Mouse (Mus musculus) megakaryocyte, adult 5-6 weeks (primary cell): ENCODE measurements around the gene Rprd1b. TPM values are rescaled to one million over a fixed set of nuclear protein-coding genes. Genes with fewer than 3 reads are reported as not detected.

Experiments
- ATAC-seq: 2 replicates; pipeline ENCODE4 v1.8.0; 2016; ENCODE audit warnings: mild to moderate bottlenecking, inconsistent platforms; ENCODE audit not compliant: poor library complexity, severe bottlenecking
- total RNA-seq, 2 experiments: library from RNA; stranded (forward) in 1 of 2; stranded (reverse) in 1 of 2; fragments of 153-499, 151-499 nt in 1 of 2; fragments of 221-1000, 200-1000 nt in 1 of 2; gene quantifications; 2 replicates each; pipeline versions ENCODE4 v1.2.3 to v1.2.4; 2015 to 2017

The Rprd1b gene
- total RNA-seq, 2 experiments from 2014 or later: 21.7 to 26.9 TPM

DNA sequence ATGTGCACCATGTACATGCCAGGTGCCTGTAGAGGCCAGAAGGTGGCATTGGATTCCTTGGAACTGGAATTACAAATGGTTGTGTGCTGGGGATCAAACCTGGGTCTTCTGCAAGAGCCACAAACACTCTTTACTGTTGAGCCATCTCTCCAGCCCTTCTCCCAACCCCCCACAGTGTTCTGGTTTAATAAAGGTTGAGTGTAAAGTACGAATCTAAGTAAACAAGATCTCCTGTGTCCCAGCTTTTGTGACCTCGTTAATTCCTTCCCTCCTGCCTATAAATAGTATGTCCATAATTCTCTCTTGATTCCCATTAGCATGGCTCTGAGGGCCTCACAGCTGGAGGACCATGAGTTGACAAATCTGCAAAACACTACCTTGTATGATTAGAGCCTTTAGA lies 49.7 kb downstream of the Rprd1b start:
- no peak for ATAC-seq

GRCm38 (mm10) chr2:158078971-158079370 lies 50.7 kb downstream of the Rprd1b start:
- ATAC-seq: no peak

- ATAC-seq: peak; percentile 83
Measured at GRCm38 (mm10) chr2:158079843-158080395, 51.6 kb downstream of the Rprd1b start.

GRCm38 (mm10) chr2:158080622-158081241 lies 52.4 kb downstream of the Rprd1b start:
- no peak for ATAC-seq

GRCm38 (mm10) chr2:158084486-158084885 lies 56.2 kb downstream of the Rprd1b start:
- no peak for ATAC-seq

DNA sequence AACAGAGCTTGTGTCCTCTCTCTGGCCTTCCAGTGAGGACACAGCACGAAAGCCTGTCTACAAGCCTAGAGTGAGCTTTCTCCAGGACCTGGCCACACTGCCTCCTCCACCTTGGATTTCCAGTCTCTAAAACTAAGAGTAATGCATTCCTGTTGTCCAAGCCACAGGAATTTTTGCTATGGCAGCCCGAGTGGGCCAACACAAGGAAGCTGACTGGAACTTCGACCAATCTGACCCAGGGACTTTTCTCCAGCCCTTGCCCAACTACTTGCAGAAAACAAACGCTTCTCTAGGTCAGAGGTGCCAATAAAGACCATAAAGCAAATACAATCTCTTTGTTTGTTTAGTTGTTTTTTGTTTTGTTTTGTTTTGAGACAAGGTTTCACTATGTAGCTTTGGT lies 61.8 kb downstream of the Rprd1b start:
- no peak for ATAC-seq

DNA sequence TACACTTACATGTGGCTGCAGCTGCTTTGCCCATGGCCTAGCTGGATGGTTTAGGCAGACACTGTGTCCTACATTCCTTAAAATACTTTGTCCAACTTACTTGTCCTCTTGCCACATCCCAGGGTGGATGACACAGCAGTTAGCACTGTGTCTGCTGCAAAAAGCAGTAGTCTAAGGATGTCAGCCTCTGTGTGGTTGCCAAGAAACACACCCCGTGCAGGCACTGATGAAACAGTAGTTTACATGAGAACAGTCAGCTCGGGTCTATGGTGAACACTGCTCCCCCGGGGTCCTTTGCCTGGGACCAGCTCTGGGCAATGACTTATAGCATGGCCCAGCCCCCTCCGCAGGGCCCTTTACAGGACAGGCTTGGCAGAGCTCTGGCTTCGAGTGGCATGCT lies 65.0 kb downstream of the Rprd1b start:
- peak; percentile 84 for ATAC-seq

- ATAC-seq: no peak
Measured at GRCm38 (mm10) chr2:158094300-158094699, 66.0 kb downstream of the Rprd1b start.

DNA sequence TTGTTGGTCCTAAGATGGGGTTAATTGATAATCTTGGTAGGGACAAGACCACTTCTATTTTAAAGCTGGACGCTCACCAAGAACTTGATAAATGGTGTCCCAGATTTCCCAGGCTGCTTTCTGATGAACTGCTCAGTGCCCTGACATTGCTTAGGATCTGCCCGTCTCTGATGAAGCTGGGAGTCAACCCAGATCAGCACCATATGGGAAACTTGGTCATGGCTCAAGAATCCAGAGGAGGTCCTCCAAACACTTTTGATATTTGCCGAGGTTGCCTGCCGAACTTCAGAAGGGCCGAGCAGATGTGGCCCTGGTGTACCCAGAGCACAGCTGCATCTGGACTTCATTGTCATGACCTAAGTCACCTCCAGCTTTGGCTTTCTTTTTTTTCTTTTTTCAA lies 66.5 kb downstream of the Rprd1b start:
- no peak for ATAC-seq

DNA sequence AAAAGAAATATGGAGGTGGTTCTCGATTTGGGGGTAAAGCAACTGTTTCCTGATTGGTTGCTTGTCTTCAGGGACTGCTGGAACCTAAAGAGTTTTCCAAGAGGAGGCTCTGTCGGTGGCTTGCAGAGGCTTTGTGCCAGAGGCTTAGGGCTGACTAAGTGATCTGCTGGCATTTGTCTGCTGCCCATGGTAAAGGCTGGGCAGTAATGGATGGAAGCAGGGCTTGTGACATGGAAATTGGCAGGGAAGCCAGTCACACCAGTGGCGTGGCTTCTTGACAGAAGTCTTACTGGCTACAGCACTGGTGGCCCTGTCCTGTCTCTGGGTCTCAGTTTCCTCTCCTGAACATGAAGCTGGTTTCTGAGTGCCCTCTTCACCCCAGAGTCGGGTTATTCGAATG lies 68.8 kb downstream of the Rprd1b start:
- no peak for ATAC-seq

DNA sequence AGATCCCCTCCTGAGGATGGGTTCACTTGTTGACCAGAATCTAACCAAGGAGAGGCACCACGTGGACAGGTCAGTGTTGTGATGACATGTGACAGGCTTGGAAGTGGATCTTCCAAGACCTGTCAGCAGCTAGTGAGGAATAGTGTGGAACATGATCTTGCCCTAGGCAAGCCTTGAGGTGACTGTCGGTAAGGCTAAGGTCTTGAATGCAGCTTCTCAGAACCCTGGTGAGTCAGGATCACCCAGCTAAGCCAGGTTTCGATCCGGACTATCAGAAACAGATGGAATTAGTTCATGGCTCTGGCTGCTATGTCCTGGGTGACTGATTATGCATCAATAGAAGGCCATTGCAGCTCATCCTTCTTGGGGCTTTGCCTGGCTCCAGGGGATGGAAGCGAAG lies 70.4 kb downstream of the Rprd1b start:
- no peak for ATAC-seq

GRCm38 (mm10) chr2:158099537-158099936 lies 71.2 kb downstream of the Rprd1b start:
- ATAC-seq: no peak

- ATAC-seq: no peak
Measured at GRCm38 (mm10) chr2:158101768-158102167, 73.5 kb downstream of the Rprd1b start.

DNA sequence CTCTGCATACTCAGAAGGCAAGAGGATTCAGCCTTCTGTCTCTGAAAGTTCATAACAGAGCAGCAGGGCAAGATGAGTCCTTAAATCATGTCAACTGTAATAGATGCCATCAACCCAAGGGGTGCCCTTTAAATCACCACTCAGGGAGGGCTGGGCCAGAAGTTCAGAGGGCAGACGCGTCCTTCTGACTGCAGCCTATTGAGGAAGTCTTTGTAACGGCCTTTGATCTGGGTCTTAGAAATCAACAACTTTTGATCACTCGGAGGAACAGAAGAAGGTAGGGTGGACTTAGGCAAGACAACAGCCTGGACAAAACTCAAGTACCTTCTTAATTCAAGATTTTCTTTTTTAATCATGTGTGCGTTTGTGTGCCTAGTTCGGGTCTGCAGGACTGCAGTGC lies 76.7 kb downstream of the Rprd1b start:
- ATAC-seq: no peak

DNA sequence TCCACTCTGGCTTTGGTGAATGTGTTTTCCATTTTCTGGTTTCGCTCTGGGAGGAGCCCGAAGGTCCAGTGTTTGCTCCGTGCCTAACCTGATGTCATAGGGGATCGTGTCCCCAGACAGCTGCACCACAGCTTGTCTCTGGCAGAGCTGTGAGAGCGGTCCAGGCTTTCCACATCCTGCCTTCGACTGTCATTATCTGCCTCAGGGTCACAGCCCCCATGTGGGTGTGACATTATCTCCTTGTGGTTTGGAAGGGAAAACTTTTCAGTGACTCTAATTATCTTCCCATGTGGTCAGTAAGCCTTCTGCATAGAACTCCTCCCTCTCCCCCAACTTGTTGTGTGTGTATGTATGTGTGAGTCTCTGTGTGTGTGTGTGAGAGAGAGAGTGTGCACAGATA lies 77.3 kb downstream of the Rprd1b start:
- peak; percentile 53 for ATAC-seq

DNA sequence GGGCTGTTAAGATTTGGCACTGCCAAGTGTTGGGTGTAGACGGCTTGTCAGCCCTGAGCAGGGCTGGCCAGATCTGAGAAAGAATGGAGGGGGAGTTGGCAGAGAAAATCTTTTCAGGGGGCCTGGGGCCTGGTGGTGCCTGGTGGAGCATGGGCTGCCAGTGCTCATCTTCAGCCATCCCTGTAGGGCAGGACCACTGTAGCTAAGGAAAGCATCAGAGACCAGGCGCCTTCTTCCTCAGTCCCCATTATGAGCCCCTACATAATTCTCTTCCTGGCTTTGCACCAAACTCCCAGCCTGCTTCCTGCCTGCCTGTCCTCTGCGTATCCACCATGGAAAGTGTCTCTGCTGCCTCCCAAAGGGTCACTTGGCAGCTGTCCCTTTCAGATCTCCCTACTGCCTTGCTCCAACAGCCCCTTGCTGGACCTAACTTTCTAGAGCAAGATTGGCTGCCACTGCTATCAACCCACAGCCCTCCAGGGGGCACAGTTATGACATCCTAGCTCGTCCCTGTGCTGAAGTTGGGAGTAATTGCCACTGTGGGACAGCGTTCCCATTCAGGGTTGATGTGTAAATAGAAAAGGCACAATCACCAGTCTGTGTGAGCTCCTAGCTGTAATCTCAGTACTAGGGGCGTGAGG lies 78.8 kb downstream of the Rprd1b start:
- peak; percentile 62 for ATAC-seq

- ATAC-seq: no peak
Measured at GRCm38 (mm10) chr2:158109516-158109915, 81.2 kb downstream of the Rprd1b start.

DNA sequence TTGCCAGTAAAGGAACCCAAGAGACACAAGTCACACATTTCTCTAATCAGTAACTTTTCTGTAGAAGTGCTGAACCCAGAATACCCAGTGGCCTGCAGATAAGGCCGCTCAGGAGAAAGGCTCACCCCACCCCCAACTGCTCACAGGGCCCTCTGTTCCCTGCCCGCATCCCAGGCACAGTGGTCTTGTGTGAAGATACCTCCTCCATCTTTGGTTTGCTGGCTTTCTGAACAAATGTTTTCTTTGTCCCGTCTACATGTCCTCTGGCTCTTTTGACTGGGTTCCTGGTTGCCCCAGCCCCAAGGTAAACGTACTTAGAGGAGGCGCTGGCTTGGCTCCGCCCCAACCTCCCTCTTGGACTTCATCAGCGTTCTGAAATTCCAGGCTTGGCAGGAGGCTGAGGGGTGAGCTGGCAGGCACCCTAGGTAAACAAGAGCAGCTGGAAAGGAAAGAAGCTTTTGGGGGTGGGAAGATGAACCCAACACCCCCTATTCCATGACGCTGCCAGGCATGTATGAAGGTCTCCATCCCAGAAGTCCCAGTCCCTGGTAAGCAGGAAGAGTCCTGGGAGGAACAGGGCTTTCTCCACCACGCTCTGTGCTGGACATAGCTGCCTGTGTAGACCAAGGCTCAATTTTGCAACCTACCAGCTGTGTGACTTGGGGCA lies 85.4 kb downstream of the Rprd1b start:
- no peak for ATAC-seq

- no peak for ATAC-seq
Measured at GRCm38 (mm10) chr2:158114931-158115330, 86.6 kb downstream of the Rprd1b start.

- no peak; the same call in 1 of the 2 replicates for ATAC-seq
Measured at GRCm38 (mm10) chr2:158115838-158116453, 87.6 kb downstream of the Rprd1b start.

DNA sequence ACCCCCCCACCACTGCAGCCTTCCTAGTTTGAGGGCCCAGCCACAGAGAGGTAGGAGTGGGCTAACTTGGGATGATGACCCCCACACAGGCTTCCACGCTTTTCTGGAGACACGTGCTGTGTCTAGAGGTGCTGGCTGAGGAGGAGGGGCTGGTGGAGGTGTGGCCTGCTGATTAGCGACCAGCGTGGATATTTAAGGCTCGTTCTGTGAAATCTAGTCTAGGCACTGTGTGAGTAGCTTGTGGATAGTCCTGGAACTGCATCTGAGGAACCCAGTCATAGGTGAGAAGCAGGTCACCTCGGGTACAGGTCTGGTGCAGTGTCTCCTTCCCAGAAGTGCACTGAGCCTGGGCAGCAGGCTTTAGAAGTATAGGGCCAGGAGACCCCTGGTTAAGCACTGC lies 88.4 kb downstream of the Rprd1b start:
- ATAC-seq: no peak

- ATAC-seq: no peak
Measured at GRCm38 (mm10) chr2:158119145-158119544, 90.8 kb downstream of the Rprd1b start.
